Mouse (Mus musculus) lung, postnatal 0 days (tissue): ENCODE measurements around the gene Pigm.

ENCODE experiments used
- CTCF ChIP-seq: IDR thresholded peaks from 2 replicates; pipeline ENCODE4 v1.5.1; 2016; ENCODE audit warnings: antibody characterized with exemption, mild to moderate bottlenecking
- EP300 ChIP-seq: IDR thresholded peaks from 2 replicates; pipeline ENCODE4 v1.6.1; 2016; ENCODE audit warnings: antibody characterized with exemption, mild to moderate bottlenecking, control low read depth

DNA sequence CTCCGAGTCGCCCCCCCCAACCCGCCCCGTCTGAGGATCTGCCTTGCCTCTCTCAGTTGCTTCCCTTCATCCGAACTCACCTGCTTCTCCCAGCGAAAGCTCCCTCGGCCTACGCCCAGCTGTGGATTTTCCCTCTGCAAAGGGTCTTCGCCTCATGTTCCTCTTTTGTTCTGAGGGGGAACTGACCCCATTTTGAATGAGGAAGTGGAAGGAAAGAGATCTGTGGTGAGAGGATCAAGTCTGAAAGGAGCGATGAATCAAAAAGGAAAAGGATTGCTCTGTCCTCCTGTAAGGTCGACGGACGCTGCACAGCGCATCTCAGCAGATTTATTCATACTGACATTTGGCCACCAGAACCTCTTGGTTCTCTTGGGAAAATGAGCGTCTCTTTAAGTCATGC is 40.5 kb upstream of the Pigm start:
- TF ChIP-seq CTCF: no peak
- TF ChIP-seq EP300: no peak
